In the genomic region with DNA sequence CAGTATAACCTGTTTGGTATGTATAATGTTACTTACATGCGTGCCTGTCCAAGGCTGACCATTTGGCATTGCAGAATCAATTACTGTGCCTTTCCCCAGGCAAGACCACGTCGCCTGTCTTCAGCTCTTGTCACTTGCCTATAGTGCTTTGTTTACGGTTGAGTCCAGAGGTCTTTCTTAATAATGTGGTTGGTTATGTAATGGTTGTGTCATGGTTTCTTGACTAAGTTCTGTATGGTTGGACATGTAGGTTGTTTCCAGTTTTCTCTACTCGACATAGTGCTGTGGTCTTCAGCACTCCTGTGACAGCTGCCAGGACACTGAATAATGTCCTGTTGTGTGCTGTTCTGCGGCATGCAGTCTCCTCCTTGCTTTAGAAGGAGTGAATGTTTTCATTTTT, we compare ENCODE assay signal across 35 mouse cellular contexts. TPM values are rescaled to one million over a fixed set of nuclear protein-coding genes. Genes with fewer than 3 reads are reported as not detected.
DNase-seq lines count a peak whose midpoint lies in the region; ATAC-seq and TF ChIP-seq lines count a peak whose summit lies in the region.
"Had no signal": no experiment of that assay in that cellular context is flagged by ENCODE, and none has a peak within 500 bp of the region (broad histone marks: within the 10 kb centered on the region; RNA-seq: fewer than 3 reads in every experiment).

No protein-coding gene starts in this region.

- no peak overlapping the region for H3K4me3 ChIP-seq in liver, embryonic 14.5 days (ENCODE audit: insufficient read depth in 1 of 2, low read depth in 2 of 2, low read length in 2 of 2)
- H3K4me3 ChIP-seq in liver, embryonic 11.5 days (ENCODE audit: low read depth, low read length): no peak overlapping the region
- H3K4me3 ChIP-seq: forebrain, embryonic 15.5 days; gastrocnemius, adult 2 months; heart, embryonic 13.5 days; hindbrain, embryonic 12.5 days; intestine, embryonic 15.5 days; midbrain, embryonic 13.5 days; stomach, embryonic 15.5 days had no signal

- DNase-seq in liver, embryonic 14.5 days (ENCODE audit: low read depth in 3 of 3, low spot score in 3 of 3): peak in 2 of 3 experiments; percentile 3 to 14
- DNase-seq in liver, embryonic 11.5 days (ENCODE audit: low spot score): no peak
- DNase-seq in lung, postnatal 36 days: peak; percentile 18
- DNase-seq in lung, postnatal 10 days: no peak
- no peak for DNase-seq in urinary bladder, postnatal 36 days (ENCODE audit: low spot score in 2 of 2)
- no peak for DNase-seq in heart, postnatal 10 days
- DNase-seq in heart, adult 18-20 months: no peak
- DNase-seq: adrenal gland, postnatal 25 days; gastrocnemius, adult 2 months; gastrocnemius, postnatal 36 days; heart, postnatal 14 days; kidney, adult 8-10 months; kidney, postnatal 4 days; layer of hippocampus, adult 9-11 months; lung, embryonic 14.5 days; retina, postnatal 1 day; right cerebral cortex, postnatal 14 days had no signal

- intact Hi-C loops in heart, postnatal 10 days (cut with DNase I): no loop called here

- 0 out of 4 replicates have a peak, but pooled peaks cover 0 to 5% of the 10 kb centered on the region in 2 experiments for H3K4me1 ChIP-seq in liver, embryonic 14.5 days (replicated peaks; ENCODE audit: control insufficient read depth in 2 of 2, insufficient read depth in 2 of 2, low read length in 1 of 2)
- H3K4me1 ChIP-seq in liver, embryonic 11.5 days (replicated peaks; ENCODE audit: control insufficient read depth, insufficient read depth, low read length): no peaks in the 10 kb centered on the region

- H3K9ac ChIP-seq in liver, embryonic 14.5 days (replicated peaks): no peak overlapping the region
- no peak overlapping the region for H3K9ac ChIP-seq in liver, embryonic 11.5 days (ENCODE audit: low read depth, low read length)
- H3K9ac ChIP-seq: forebrain, embryonic 15.5 days; heart, embryonic 13.5 days; intestine, embryonic 15.5 days; lung, embryonic 14.5 days; midbrain, embryonic 13.5 days; stomach, embryonic 15.5 days had no signal

- WGBS in liver, embryonic 14.5 days (ENCODE audit: insufficient replicate concordance): 63% methylated on average over 6 of the region's 6 CpGs
- WGBS in liver, embryonic 11.5 days: 72% methylated on average over 6 of the region's 6 CpGs

- no peak overlapping the region for H3K4me2 ChIP-seq in liver, embryonic 14.5 days (ENCODE audit: low read depth)
- no peak overlapping the region for H3K4me2 ChIP-seq in liver, embryonic 11.5 days
- H3K4me2 ChIP-seq: forebrain, embryonic 15.5 days; heart, embryonic 13.5 days; hindbrain, embryonic 12.5 days; intestine, embryonic 15.5 days; lung, embryonic 14.5 days; midbrain, embryonic 13.5 days; stomach, embryonic 15.5 days had no signal

- ATAC-seq in liver, embryonic 14.5 days (ENCODE audit: insufficient read depth): no peak
- ATAC-seq in liver, embryonic 11.5 days (replicated peaks; ENCODE audit: low FRiP score): no peak
- peak; percentile 90 for ATAC-seq in megakaryocyte, adult 5-6 weeks (ENCODE audit: poor library complexity, severe bottlenecking)
- ATAC-seq: CD4-positive, CD25-positive, alpha-beta regulatory T cell, adult 4 months; forebrain, embryonic 15.5 days; hindbrain, postnatal 0 days; intestine, embryonic 15.5 days; midbrain, embryonic 13.5 days had no signal

- H3K9me3 ChIP-seq in liver, embryonic 14.5 days (ENCODE audit: control insufficient read depth, low read length): no peaks in the 10 kb centered on the region
- H3K9me3 ChIP-seq in liver, embryonic 11.5 days (ENCODE audit: control insufficient read depth, low read length): no peaks in the 10 kb centered on the region
- H3K9me3 ChIP-seq: forebrain, embryonic 15.5 days; heart, embryonic 13.5 days; hindbrain, embryonic 12.5 days; intestine, embryonic 15.5 days; midbrain, embryonic 13.5 days; stomach, embryonic 15.5 days had no signal

- no peak for TF ChIP-seq CTCF in liver, embryonic 14.5 days (IDR thresholded peaks at IDR 0.05; ENCODE audit: low read depth)

- H3K36me3 ChIP-seq in liver, embryonic 14.5 days (replicated peaks; ENCODE audit: control insufficient read depth, insufficient read depth, low read depth): no peaks in the 10 kb centered on the region
- H3K36me3 ChIP-seq in liver, embryonic 11.5 days (ENCODE audit: control insufficient read depth, insufficient read depth, low read length): no peaks in the 10 kb centered on the region
- H3K36me3 ChIP-seq: forebrain, embryonic 15.5 days; intestine, embryonic 15.5 days; stomach, embryonic 15.5 days had no signal

- no peak overlapping the region for H3K27ac ChIP-seq in liver, embryonic 14.5 days
- H3K27ac ChIP-seq in liver, embryonic 11.5 days (ENCODE audit: low read depth, low read length): no peak overlapping the region
- H3K27ac ChIP-seq: gastrocnemius, adult 2 months; heart, embryonic 13.5 days; hindbrain, postnatal 0 days; intestine, embryonic 15.5 days; kidney, postnatal 0 days; stomach, embryonic 15.5 days had no signal

- no peaks in the 10 kb centered on the region for H3K27me3 ChIP-seq in liver, embryonic 14.5 days (ENCODE audit: control insufficient read depth, insufficient read depth, low read length)
- H3K27me3 ChIP-seq in liver, embryonic 11.5 days (replicated peaks; ENCODE audit: control insufficient read depth, insufficient read depth, low read length): no peaks in the 10 kb centered on the region
- H3K27me3 ChIP-seq: forebrain, embryonic 15.5 days; heart, embryonic 13.5 days; hindbrain, embryonic 12.5 days; intestine, embryonic 15.5 days; midbrain, embryonic 13.5 days; stomach, embryonic 15.5 days had no signal

- no peak for TF ChIP-seq EP300 in liver, embryonic 14.5 days (IDR thresholded peaks at IDR 0.05; ENCODE audit: low read depth)

RNA-seq across cellular contexts. Expression of gene 4930595D18Rik, which starts 8.5 kb away (rescaled TPM):
- polyA plus RNA-seq in liver, embryonic 14.5 days (2012; rRNA removed): not detected in 2 replicates
- not detected in 2 replicates for polyA plus RNA-seq in liver, embryonic 14.5 days (2014; fragmentation: Nextera tagmentation; extraction: Ambion mirVana)
- polyA plus RNA-seq in liver, embryonic 11.5 days (2014; fragmentation: Nextera tagmentation; extraction: Ambion mirVana): not detected in 2 replicates
- not detected in 2 replicates for total RNA-seq in megakaryocyte, adult 5-6 weeks (2015)
- not detected in 2 replicates for total RNA-seq in megakaryocyte, adult 5-6 weeks (2017)
- total RNA-seq in heart, postnatal 10 days (2021): not detected
- not detected for total RNA-seq in heart, adult 18-20 months (2021)
- total RNA-seq: adrenal gland, postnatal 25 days; gastrocnemius, postnatal 36 days; heart, adult 8-10 months; heart, postnatal 14 days; hindbrain, postnatal 0 days; left cerebral cortex, postnatal 10 days; liver, adult 2 months; megakaryocyte-erythroid progenitor cell, adult 5-6 weeks had no signal
- polyA plus RNA-seq: embryonic facial prominence, embryonic 11.5 days; forebrain, embryonic 15.5 days; heart, embryonic 13.5 days; hindbrain, embryonic 12.5 days; hindbrain, postnatal 0 days; intestine, embryonic 15.5 days; kidney, postnatal 0 days; limb, embryonic 11.5 days; liver, adult 2 months; lung, embryonic 14.5 days; midbrain, embryonic 13.5 days; neural tube, embryonic 14.5 days; stomach, embryonic 15.5 days; urinary bladder, adult 2 months had no signal

RNA-seq across cellular contexts. Expression of gene Traf3, which starts 26.6 kb away (rescaled TPM):
- polyA plus RNA-seq in liver, embryonic 14.5 days (2012; rRNA removed): 2.8 TPM in 2 replicates
- 2.7 and 2.9 TPM in 2 replicates for polyA plus RNA-seq in liver, embryonic 14.5 days (2014; fragmentation: Nextera tagmentation; extraction: Ambion mirVana)
- polyA plus RNA-seq in liver, embryonic 11.5 days (2014; fragmentation: Nextera tagmentation; extraction: Ambion mirVana): 7.4 and 9.1 TPM in 2 replicates
- total RNA-seq in megakaryocyte, adult 5-6 weeks (2015): 9.9 and 13.9 TPM in 2 replicates
- total RNA-seq in megakaryocyte, adult 5-6 weeks (2017): 18.0 and 21.2 TPM in 2 replicates
- total RNA-seq in heart, postnatal 10 days (2021): 10 to 100 TPM; 14.1 to 17.1 TPM
- total RNA-seq in heart, adult 18-20 months (2021): 10 to 100 TPM; 14.2 to 14.3 TPM

Comparison
In these comparisons a context has a peak if more than half of its experiments do, and no peak if none do; other contexts are left out.
1. DNase-seq: peak in liver, embryonic 14.5 days (2 of 3) and lung, postnatal 36 days (single experiment); none in liver, embryonic 11.5 days (single experiment), lung, postnatal 10 days (single experiment), urinary bladder, postnatal 36 days (0 of 2), heart, postnatal 10 days (0 of 2) and heart, adult 18-20 months (0 of 2).